Mouse (Mus musculus) bone marrow macrophage, adult 2 months (primary cell): ENCODE results near the gene Mapkap1.

Experiments used
- CTCF ChIP-seq: IDR thresholded peaks from 2 replicates; pipeline ENCODE4 v1.5.1; 2012; ENCODE audit warnings: low read depth, mild to moderate bottlenecking, low read length, moderate library complexity
- POLR2A ChIP-seq: IDR thresholded peaks from 2 replicates; pipeline ENCODE4 v1.6.1; 2012; ENCODE audit warnings: mild to moderate bottlenecking, low read depth, low read length, borderline replicate concordance

- TF ChIP-seq POLR2A (no peak), CTCF (no peak)
These were observed 197.2 kb downstream of the Mapkap1 start for GRCm38 (mm10) chr2:34603653-34604214.
